Mouse (Mus musculus) liver, embryonic 12.5 days (tissue): ENCODE measurements around the gene Gm9821. TPM values are rescaled to one million over a fixed set of nuclear protein-coding genes. Genes with fewer than 3 reads are reported as not detected.

Experiments
- ATAC-seq: fragments of 200-750 bp; cut with Nextera tagmentation; 2 replicates; pipeline ENCODE4 v1.8.0; 2017; ENCODE audit warnings: moderate number of reproducible peaks, mild to moderate bottlenecking, moderate library complexity
- H3K27ac ChIP-seq: fragments of 300-500 bp; sonication (generic); 2 replicates; pipeline ENCODE4 v1.5.1; 2016; ENCODE audit warnings: mild to moderate bottlenecking
- H3K27me3 ChIP-seq: fragments of 300-500 bp; sonication (generic); replicated peaks from 2 replicates; pipeline ENCODE4 v1.6.1; 2016; ENCODE audit warnings: mild to moderate bottlenecking, moderate library complexity
- H3K36me3 ChIP-seq: fragments of 300-500 bp; sonication (generic); 2 replicates; pipeline ENCODE4 v1.6.1; 2016; ENCODE audit warnings: mild to moderate bottlenecking, moderate library complexity
- H3K4me1 ChIP-seq: fragments of 300-500 bp; sonication (generic); 2 replicates; pipeline ENCODE4 v1.6.1; 2016
- H3K4me2 ChIP-seq: fragments of 300-500 bp; sonication (generic); 2 replicates; pipeline ENCODE4 v1.6.1; 2016; ENCODE audit warnings: mild to moderate bottlenecking, moderate library complexity
- H3K4me3 ChIP-seq: fragments of 300-500 bp; sonication (generic); 2 replicates; pipeline ENCODE4 v1.5.1; 2016; ENCODE audit warnings: mild to moderate bottlenecking, moderate library complexity
- H3K9ac ChIP-seq: fragments of 300-500 bp; sonication (generic); 2 replicates; pipeline ENCODE4 v1.6.1; 2016; ENCODE audit warnings: mild to moderate bottlenecking, moderate library complexity
- H3K9me3 ChIP-seq: fragments of 300-500 bp; sonication (generic); replicated peaks from 2 replicates; pipeline ENCODE4 v1.6.1; 2016; ENCODE audit warnings: mild to moderate bottlenecking, moderate library complexity
- WGBS: fragments of 180-500 bp; shearing (Covaris S2); methylation state at CpG from one replicate; pipeline ENCODE4 v1.1.7; 2016; ENCODE audit not compliant: insufficient replicate concordance; 5-methylcytosine and 5-hydroxymethylcytosine counted together
- polyA plus RNA-seq: library from polyadenylated mRNA; unstranded; fragments of >200 nt; fragmentation: Nextera tagmentation; extraction: Ambion mirVana; gene quantifications from 2 replicates; pipeline ENCODE4 v1.2.1, GENCODE M21; 2016

The Gm9821 gene
- polyA plus RNA-seq, 1 experiment from 2014 or later, result 2.5 TPM

- 90% methylated on average over 4 of the region's 4 CpGs for WGBS
- no peaks in the 10 kb centered on the region for H3K27me3 ChIP-seq
- H3K36me3 ChIP-seq, result peaks cover 16% of the 10 kb centered on the region
- ATAC-seq, result no peak
- H3K9me3 ChIP-seq, result no peaks in the 10 kb centered on the region
- H3K27ac ChIP-seq, result peak overlapping the region; percentile 57
- peaks cover 98% of the 10 kb centered on the region for H3K4me1 ChIP-seq
- no peak overlapping the region for H3K9ac ChIP-seq
- no peak overlapping the region for H3K4me2 ChIP-seq
- H3K4me3 ChIP-seq, result no peak overlapping the region
Measured at GRCm38 (mm10) chr2:91955121-91955591, 9.7 kb downstream of the Gm9821 start.

- H3K27ac ChIP-seq, result peak overlapping the region; percentile 57
- H3K9ac ChIP-seq, result peak overlapping the region; percentile 43; the same call in 1 of the 2 replicates
- 73% methylated on average over 6 of the region's 6 CpGs for WGBS
- ATAC-seq, result no peak
- no peak overlapping the region for H3K4me2 ChIP-seq
- H3K27me3 ChIP-seq, result no peaks in the 10 kb centered on the region
- no peaks in the 10 kb centered on the region for H3K9me3 ChIP-seq
- peaks cover 22% of the 10 kb centered on the region for H3K36me3 ChIP-seq
- H3K4me3 ChIP-seq, result no peak overlapping the region
- H3K4me1 ChIP-seq, result peaks cover 98% of the 10 kb centered on the region
Measured at GRCm38 (mm10) chr2:91955875-91956274, 10.4 kb downstream of the Gm9821 start.

- H3K27ac ChIP-seq, result peak overlapping the region; percentile 77
- H3K9ac ChIP-seq, result peak overlapping the region; percentile 35
- 20% methylated on average over 4 of the region's 4 CpGs for WGBS
- peaks cover 22% of the 10 kb centered on the region for H3K36me3 ChIP-seq
- H3K27me3 ChIP-seq, result no peaks in the 10 kb centered on the region
- no peak overlapping the region for H3K4me3 ChIP-seq
- peaks cover 98% of the 10 kb centered on the region for H3K4me1 ChIP-seq
- ATAC-seq, result peak; percentile 50
- peak overlapping the region; percentile 51 for H3K4me2 ChIP-seq
- no peaks in the 10 kb centered on the region for H3K9me3 ChIP-seq
Measured at GRCm38 (mm10) chr2:91957096-91957495, 11.6 kb downstream of the Gm9821 start.

- H3K4me3 ChIP-seq, result no peak overlapping the region
- peak overlapping the region; percentile 8; the same call in 1 of the 2 replicates for H3K9ac ChIP-seq
- H3K27me3 ChIP-seq, result no peaks in the 10 kb centered on the region
- H3K4me1 ChIP-seq, result peaks cover 100% of the 10 kb centered on the region
- H3K36me3 ChIP-seq, result peaks cover 22% of the 10 kb centered on the region
- 82% methylated on average over 8 of the region's 8 CpGs for WGBS
- no peak overlapping the region for H3K27ac ChIP-seq
- no peaks in the 10 kb centered on the region for H3K9me3 ChIP-seq
- no peak for ATAC-seq
- H3K4me2 ChIP-seq, result peak overlapping the region; percentile 51; the same call in 1 of the 2 replicates
Measured at GRCm38 (mm10) chr2:91958049-91958448, 12.5 kb downstream of the Gm9821 start.

GRCm38 (mm10) chr2:91958701-91959457 lies 13.4 kb downstream of the Gm9821 start:
- Histone ChIP-seq H3K4me3 (no peak overlapping the region), H3K4me1 (peaks cover 94% of the 10 kb centered on the region), H3K27ac (peak overlapping the region; percentile 37), H3K27me3 (no peaks in the 10 kb centered on the region), H3K9me3 (no peaks in the 10 kb centered on the region), H3K9ac (peak overlapping the region; percentile 37), H3K4me2 (peak overlapping the region; percentile 28; the same call in 1 of the 2 replicates), H3K36me3 (peaks cover 22% of the 10 kb centered on the region)
- ATAC-seq, result no peak
- WGBS, result 42% methylated on average over 10 of the region's 10 CpGs

GRCm38 (mm10) chr2:91959544-91960410 lies 14.3 kb downstream of the Gm9821 start:
- Histone ChIP-seq H3K9me3 (no peaks in the 10 kb centered on the region), H3K27me3 (peaks cover 3% of the 10 kb centered on the region; the same call in 1 of the 2 replicates), H3K4me1 (peaks cover 93% of the 10 kb centered on the region), H3K36me3 (peaks cover 22% of the 10 kb centered on the region), H3K27ac (peak overlapping the region; percentile 37), H3K4me3 (no peak overlapping the region), H3K9ac (peak overlapping the region; percentile 37; the same call in 1 of the 2 replicates), H3K4me2 (no peak overlapping the region)
- ATAC-seq, result no peak
- WGBS, result 78% methylated on average over 11 of the region's 11 CpGs

- no peaks in the 10 kb centered on the region for H3K9me3 ChIP-seq
- H3K9ac ChIP-seq, result no peak overlapping the region
- H3K4me2 ChIP-seq, result no peak overlapping the region
- WGBS, result 82% methylated on average over 5 of the region's 5 CpGs
- peaks cover 22% of the 10 kb centered on the region for H3K36me3 ChIP-seq
- H3K4me1 ChIP-seq, result peaks cover 91% of the 10 kb centered on the region
- no peak overlapping the region for H3K4me3 ChIP-seq
- no peak for ATAC-seq
- 0 out of 2 replicates have a peak overlapping the region, but pooled peaks have one; percentile 37 for H3K27ac ChIP-seq
- H3K27me3 ChIP-seq, result peaks cover 10% of the 10 kb centered on the region
Measured at GRCm38 (mm10) chr2:91960459-91960858, 15.0 kb downstream of the Gm9821 start.

GRCm38 (mm10) chr2:91961901-91962761 lies 16.6 kb downstream of the Gm9821 start:
- peak overlapping the region; percentile 90 for H3K4me3 ChIP-seq

GRCm38 (mm10) chr2:91962864-91963401 lies 17.4 kb downstream of the Gm9821 start:
- H3K9me3 ChIP-seq, result no peaks in the 10 kb centered on the region

More at GRCm38 (mm10) chr2:91961901-91962761, 16.6 kb downstream of the Gm9821 start:
- peak overlapping the region; percentile 98 for H3K4me2 ChIP-seq
- ATAC-seq, result no peak
- 37% methylated on average over 4 of the region's 4 CpGs for WGBS
- peaks cover 80% of the 10 kb centered on the region for H3K4me1 ChIP-seq
- no peaks in the 10 kb centered on the region for H3K9me3 ChIP-seq
- peaks cover 25% of the 10 kb centered on the region for H3K27me3 ChIP-seq
- peaks cover 22% of the 10 kb centered on the region for H3K36me3 ChIP-seq
- H3K27ac ChIP-seq, result peak overlapping the region; percentile 88
- peak overlapping the region; percentile 90 for H3K9ac ChIP-seq

GRCm38 (mm10) chr2:91963443-91963932 lies 18.0 kb downstream of the Gm9821 start:
- peak overlapping the region; percentile 90 for H3K9ac ChIP-seq
- peak overlapping the region; percentile 88 for H3K27ac ChIP-seq
- H3K4me1 ChIP-seq, result peaks cover 71% of the 10 kb centered on the region
- WGBS, result under 1% methylated on average over 44 of the region's 57 CpGs
- H3K4me3 ChIP-seq, result peak overlapping the region; percentile 90
- peak; percentile 92 for ATAC-seq
- H3K4me2 ChIP-seq, result peak overlapping the region; percentile 98
- H3K36me3 ChIP-seq, result peaks cover 22% of the 10 kb centered on the region
- peaks cover 32% of the 10 kb centered on the region for H3K27me3 ChIP-seq
- no peaks in the 10 kb centered on the region for H3K9me3 ChIP-seq

More at GRCm38 (mm10) chr2:91962864-91963401, 17.4 kb downstream of the Gm9821 start:
- H3K4me2 ChIP-seq, result peak overlapping the region; percentile 98
- ATAC-seq, result peak; percentile 25; the same call in 1 of the 2 replicates
- peak overlapping the region; percentile 90 for H3K9ac ChIP-seq
- under 1% methylated on average over 39 of the region's 39 CpGs for WGBS
- H3K4me3 ChIP-seq, result peak overlapping the region; percentile 90
- peaks cover 22% of the 10 kb centered on the region for H3K36me3 ChIP-seq
- H3K4me1 ChIP-seq, result peaks cover 74% of the 10 kb centered on the region
- H3K27ac ChIP-seq, result peak overlapping the region; percentile 88
- H3K27me3 ChIP-seq, result peaks cover 27% of the 10 kb centered on the region
